Mouse (Mus musculus) hindbrain, embryonic 12.5 days (tissue): ENCODE measurements around the gene Bbs9. TPM values are rescaled to one million over a fixed set of nuclear protein-coding genes. Genes with fewer than 3 reads are reported as not detected.
A peak's percentile ranks its signal among the peaks of the same experiment; 100 is the strongest.
"Not testable (repeated sequence)": the region's sequence is repeated elsewhere in the genome, so short reads cannot be mapped to it uniquely, and the experiment has no call there.

Experiments used
- ATAC-seq: fragments of 200-750 bp; cut with Nextera tagmentation; 2 replicates; pipeline ENCODE4 v1.8.0; 2017; ENCODE audit warnings: moderate TSS enrichment; ENCODE audit not compliant: low FRiP score
- H3K27ac ChIP-seq: fragments of 300-500 bp; sonication (generic); 2 replicates; pipeline ENCODE4 v1.5.1; 2016; ENCODE audit warnings: mild to moderate bottlenecking
- H3K27me3 ChIP-seq: fragments of 300-500 bp; sonication (generic); 2 replicates; pipeline ENCODE4 v1.6.1; 2016; ENCODE audit warnings: mild to moderate bottlenecking
- H3K36me3 ChIP-seq: fragments of 300-500 bp; sonication (generic); 2 replicates; pipeline ENCODE4 v1.6.1; 2016; ENCODE audit warnings: mild to moderate bottlenecking
- H3K4me1 ChIP-seq: fragments of 300-500 bp; sonication (generic); 2 replicates; pipeline ENCODE4 v1.6.1; 2016
- H3K4me2 ChIP-seq: fragments of 300-500 bp; sonication (generic); replicated peaks from 2 replicates; pipeline ENCODE4 v1.6.1; 2016; ENCODE audit warnings: mild to moderate bottlenecking
- H3K4me3 ChIP-seq: fragments of 300-500 bp; sonication (generic); 2 replicates; pipeline ENCODE4 v1.5.1; 2016; ENCODE audit warnings: mild to moderate bottlenecking
- H3K9ac ChIP-seq: fragments of 300-500 bp; sonication (generic); 2 replicates; pipeline ENCODE4 v1.6.1; 2016; ENCODE audit warnings: mild to moderate bottlenecking, moderate library complexity
- H3K9me3 ChIP-seq: fragments of 300-500 bp; sonication (generic); replicated peaks from 2 replicates; pipeline ENCODE4 v1.6.1; 2016; ENCODE audit warnings: mild to moderate bottlenecking
- WGBS: fragments of 180-500 bp; shearing (Covaris S2); methylation state at CpG from one replicate; pipeline ENCODE4 v1.1.7; 2016; 5-methylcytosine and 5-hydroxymethylcytosine counted together
- polyA plus RNA-seq: library from polyadenylated mRNA; unstranded; fragments of >200 nt; fragmentation: Nextera tagmentation; extraction: Ambion mirVana; gene quantifications from 2 replicates; pipeline ENCODE4 v1.2.1, GENCODE M21; 2016

Gene Bbs9
- polyA plus RNA-seq, 1 experiment from 2014 or later, result 19.5 TPM

DNA sequence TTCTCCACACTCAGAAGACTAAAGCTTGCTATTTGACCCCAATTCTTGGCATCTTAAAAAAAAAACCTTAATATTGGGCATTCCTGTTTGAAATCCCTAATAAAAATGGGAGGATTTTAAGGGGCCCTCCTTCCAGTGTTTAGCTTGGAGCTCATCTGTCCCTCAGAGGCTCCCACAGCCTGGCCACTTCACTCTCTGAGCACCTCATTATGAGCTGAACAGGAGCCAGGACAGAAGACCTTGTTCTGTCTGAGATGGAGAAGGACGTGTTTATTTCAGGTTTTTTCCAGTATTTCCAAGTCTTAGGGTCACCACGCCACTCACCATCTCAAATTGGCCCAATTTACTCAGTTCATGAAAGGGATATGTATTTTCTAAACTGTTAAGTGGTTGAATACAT, 370.5 kb downstream of the Bbs9 start:
- no peak overlapping the region for H3K27ac ChIP-seq
- no peaks in the 10 kb centered on the region for H3K9me3 ChIP-seq
- no peaks in the 10 kb centered on the region for H3K36me3 ChIP-seq
- H3K27me3 ChIP-seq, result no peaks in the 10 kb centered on the region
- ATAC-seq, result no peak
- H3K4me2 ChIP-seq, result no peak overlapping the region
- no peak overlapping the region for H3K4me3 ChIP-seq
- 94% methylated on average over 2 of the region's 2 CpGs for WGBS
- no peak overlapping the region for H3K9ac ChIP-seq
- H3K4me1 ChIP-seq, result no peaks in the 10 kb centered on the region

DNA sequence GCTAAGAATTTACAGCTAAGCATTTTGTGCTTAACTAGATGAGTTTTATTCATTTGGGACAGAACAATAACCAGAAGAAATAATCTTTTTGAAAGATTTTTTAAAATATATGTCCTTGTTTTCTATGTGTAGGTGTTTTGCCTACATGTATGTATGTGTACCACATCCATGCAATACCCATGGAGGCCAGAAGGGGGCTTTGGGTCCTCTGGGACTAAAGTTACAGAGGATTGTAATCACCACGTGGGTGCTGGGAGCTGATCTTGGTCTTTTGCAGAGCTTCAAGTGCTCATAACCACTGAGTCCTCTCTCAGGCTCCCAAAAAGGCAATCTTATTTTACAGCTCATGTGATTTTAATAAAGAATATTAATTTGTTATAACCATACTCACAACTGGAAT, 371.3 kb downstream of the Bbs9 start:
- no peak overlapping the region for H3K4me2 ChIP-seq
- H3K9ac ChIP-seq, result no peak overlapping the region
- no peaks in the 10 kb centered on the region for H3K4me1 ChIP-seq
- no peaks in the 10 kb centered on the region for H3K36me3 ChIP-seq
- 65% methylated on average over 1 of the region's 1 CpGs for WGBS
- no peaks in the 10 kb centered on the region for H3K27me3 ChIP-seq
- no peak overlapping the region for H3K4me3 ChIP-seq
- no peaks in the 10 kb centered on the region for H3K9me3 ChIP-seq
- no peak for ATAC-seq
- H3K27ac ChIP-seq, result no peak overlapping the region

DNA sequence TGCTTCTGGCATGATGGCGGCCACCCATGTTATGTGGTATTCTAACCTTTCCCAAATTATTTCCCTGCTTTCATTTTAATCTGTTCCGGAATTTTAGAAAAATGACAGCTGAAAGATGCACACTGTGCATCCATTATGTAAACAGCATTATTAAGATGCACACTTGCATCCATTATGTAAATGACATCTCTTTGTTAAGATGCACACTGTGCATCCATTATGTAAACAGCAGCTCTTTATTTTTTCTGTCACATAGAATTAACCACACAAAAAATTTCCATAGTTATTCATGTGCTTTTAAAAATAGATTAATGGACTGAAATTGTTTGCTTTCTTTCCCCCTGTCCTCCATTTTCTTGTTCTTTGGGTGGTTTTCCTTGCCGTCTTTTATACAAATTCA, 373.3 kb downstream of the Bbs9 start:
- WGBS, result 63% methylated on average over 3 of the region's 3 CpGs
- Histone ChIP-seq H3K36me3 (no peaks in the 10 kb centered on the region), H3K4me1 (no peaks in the 10 kb centered on the region), H3K9me3 (no peaks in the 10 kb centered on the region), H3K4me2 (no peak overlapping the region), H3K4me3 (no peak overlapping the region), H3K27me3 (no peaks in the 10 kb centered on the region), H3K9ac (no peak overlapping the region), H3K27ac (0 out of 2 replicates have a peak overlapping the region, but pooled peaks have one; percentile 30)
- ATAC-seq, result peak; percentile 58; the same call in 1 of the 2 replicates

- H3K27ac ChIP-seq, result peak overlapping the region; percentile 30; the same call in 1 of the 2 replicates
- H3K4me3 ChIP-seq, result no peak overlapping the region
- ATAC-seq, result 0 out of 2 replicates have a peak, but pooled peaks have one; percentile 60
- H3K4me1 ChIP-seq, result no peaks in the 10 kb centered on the region
- H3K9me3 ChIP-seq, result no peaks in the 10 kb centered on the region
- WGBS, result 63% methylated on average over 4 of the region's 4 CpGs
- H3K9ac ChIP-seq, result no peak overlapping the region
- no peaks in the 10 kb centered on the region for H3K27me3 ChIP-seq
- no peaks in the 10 kb centered on the region for H3K36me3 ChIP-seq
- H3K4me2 ChIP-seq, result no peak overlapping the region
These were observed 373.7 kb downstream of the Bbs9 start for GRCm38 (mm10) chr9:22849212-22849611.

DNA sequence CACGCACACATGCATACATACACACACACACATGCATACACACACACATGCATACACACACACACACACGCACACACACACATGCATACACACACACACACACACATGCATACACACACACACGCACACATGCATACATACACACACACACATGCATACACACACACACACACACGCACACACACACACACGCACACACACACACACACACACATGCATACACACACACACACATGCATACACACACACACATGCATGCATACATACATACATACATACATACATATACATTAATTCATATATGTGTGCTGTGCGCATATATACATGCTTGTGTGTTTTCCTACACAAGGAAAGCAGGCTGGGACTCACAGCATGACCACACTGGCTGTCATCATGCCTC, 393.6 kb downstream of the Bbs9 start:
- H3K36me3 ChIP-seq, H3K4me2 ChIP-seq, H3K9me3 ChIP-seq, ATAC-seq, H3K27ac ChIP-seq, H3K4me3 ChIP-seq, H3K27me3 ChIP-seq, H3K9ac ChIP-seq, H3K4me1 ChIP-seq: not testable (repeated sequence)
- 79% methylated on average over 6 of the region's 6 CpGs for WGBS

GRCm38 (mm10) chr9:22870661-22871060, 395.1 kb downstream of the Bbs9 start:
- Histone ChIP-seq H3K27me3 (no peaks in the 10 kb centered on the region), H3K36me3 (no peaks in the 10 kb centered on the region), H3K4me3 (no peak overlapping the region), H3K9me3 (no peaks in the 10 kb centered on the region), H3K27ac (no peak overlapping the region), H3K9ac (no peak overlapping the region), H3K4me1 (0 out of 2 replicates have a peak, but pooled peaks cover 2% of the 10 kb centered on the region), H3K4me2 (no peak overlapping the region)
- no peak for ATAC-seq
- 83% methylated on average over 3 of the region's 3 CpGs for WGBS

GRCm38 (mm10) chr9:22875231-22875630, 399.7 kb downstream of the Bbs9 start:
- no peak overlapping the region for H3K4me2 ChIP-seq
- H3K27ac ChIP-seq, result no peak overlapping the region
- 66% methylated on average over 1 of the region's 1 CpGs for WGBS
- H3K9ac ChIP-seq, result no peak overlapping the region
- 0 out of 2 replicates have a peak, but pooled peaks cover 2% of the 10 kb centered on the region for H3K4me1 ChIP-seq
- no peaks in the 10 kb centered on the region for H3K27me3 ChIP-seq
- H3K9me3 ChIP-seq, result no peaks in the 10 kb centered on the region
- peak; percentile 46; the same call in 1 of the 2 replicates for ATAC-seq
- no peaks in the 10 kb centered on the region for H3K36me3 ChIP-seq
- no peak overlapping the region for H3K4me3 ChIP-seq

DNA sequence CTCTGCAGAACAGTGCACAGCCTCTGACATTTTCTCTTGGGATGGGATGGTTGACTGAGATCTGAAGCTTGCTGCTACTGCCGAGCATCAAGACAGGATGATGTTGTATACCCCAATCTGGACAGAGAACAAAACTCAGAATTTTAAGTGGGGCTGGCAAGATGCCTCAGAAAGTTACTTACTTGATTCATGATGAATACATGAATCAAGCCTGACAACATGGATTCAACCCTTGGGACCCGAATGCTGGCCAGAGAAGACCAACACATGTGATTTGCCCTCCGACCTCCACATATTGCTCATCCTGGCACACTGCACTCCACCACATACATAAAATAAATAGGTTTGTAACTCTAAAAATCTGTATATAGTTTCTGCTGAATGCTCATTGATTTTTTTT, 403.8 kb downstream of the Bbs9 start:
- H3K9me3 ChIP-seq, result no peaks in the 10 kb centered on the region
- ATAC-seq, result no peak
- no peak overlapping the region for H3K4me2 ChIP-seq
- no peaks in the 10 kb centered on the region for H3K36me3 ChIP-seq
- WGBS, result 85% methylated on average over 3 of the region's 3 CpGs
- H3K4me1 ChIP-seq, result 0 out of 2 replicates have a peak, but pooled peaks cover 2% of the 10 kb centered on the region
- no peaks in the 10 kb centered on the region for H3K27me3 ChIP-seq
- no peak overlapping the region for H3K9ac ChIP-seq
- no peak overlapping the region for H3K4me3 ChIP-seq
- H3K27ac ChIP-seq, result no peak overlapping the region

GRCm38 (mm10) chr9:22886351-22886750, 410.8 kb downstream of the Bbs9 start:
- Histone ChIP-seq H3K9ac (no peak overlapping the region), H3K27me3 (no peaks in the 10 kb centered on the region), H3K36me3 (no peaks in the 10 kb centered on the region), H3K4me3 (no peak overlapping the region), H3K27ac (no peak overlapping the region), H3K4me2 (no peak overlapping the region), H3K9me3 (no peaks in the 10 kb centered on the region), H3K4me1 (no peaks in the 10 kb centered on the region)
- WGBS, result 85% methylated on average over 4 of the region's 4 CpGs
- no peak for ATAC-seq

GRCm38 (mm10) chr9:22905434-22905833, 429.9 kb downstream of the Bbs9 start:
- H3K4me1 ChIP-seq, result no peaks in the 10 kb centered on the region
- H3K27me3 ChIP-seq, result no peaks in the 10 kb centered on the region
- no peak overlapping the region for H3K9ac ChIP-seq
- no peaks in the 10 kb centered on the region for H3K9me3 ChIP-seq
- H3K4me2 ChIP-seq, result no peak overlapping the region
- H3K4me3 ChIP-seq, result no peak overlapping the region
- H3K36me3 ChIP-seq, result no peaks in the 10 kb centered on the region
- H3K27ac ChIP-seq, result no peak overlapping the region
- no peak for ATAC-seq
- 86% methylated on average over 3 of the region's 3 CpGs for whole genome bisulfite sequencing

- no peak overlapping the region for H3K4me2 ChIP-seq
- H3K9ac ChIP-seq, result no peak overlapping the region
- H3K27ac ChIP-seq, result no peak overlapping the region
- ATAC-seq, result no peak
- no peaks in the 10 kb centered on the region for H3K27me3 ChIP-seq
- H3K36me3 ChIP-seq, result no peaks in the 10 kb centered on the region
- H3K9me3 ChIP-seq, result no peaks in the 10 kb centered on the region
- no peak overlapping the region for H3K4me3 ChIP-seq
- no peaks in the 10 kb centered on the region for H3K4me1 ChIP-seq
These were observed 441.3 kb downstream of the Bbs9 start for GRCm38 (mm10) chr9:22916808-22917207.

DNA sequence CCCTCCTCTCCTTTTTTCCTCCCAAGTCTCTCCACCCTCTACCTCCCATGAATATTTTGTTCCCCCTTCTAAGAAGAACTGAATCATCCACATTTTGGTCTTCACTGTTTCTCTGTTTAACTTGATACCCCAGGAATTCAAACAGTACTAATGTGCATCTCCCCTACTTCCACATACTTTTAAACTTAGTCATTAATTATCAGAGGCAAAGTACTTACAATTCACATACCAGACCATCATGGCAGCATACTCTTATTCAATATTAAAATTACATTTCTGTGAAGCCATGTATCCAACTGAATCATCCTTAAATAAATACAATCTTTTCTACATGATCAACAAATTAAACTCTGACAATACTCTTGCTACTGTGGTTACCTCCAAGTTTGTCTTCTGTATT, 460.1 kb downstream of the Bbs9 start:
- Histone ChIP-seq H3K36me3 (no peaks in the 10 kb centered on the region), H3K27me3 (no peaks in the 10 kb centered on the region), H3K4me1 (no peaks in the 10 kb centered on the region), H3K9ac (no peak overlapping the region), H3K9me3 (no peaks in the 10 kb centered on the region), H3K27ac (no peak overlapping the region), H3K4me2 (no peak overlapping the region), H3K4me3 (no peak overlapping the region)
- ATAC-seq, result no peak
